ENCODE assay signal across 9 mouse cellular contexts in genomic region chr5:140292152-140292551, GRCm38 (mm10). TPM values are rescaled to one million over a fixed set of nuclear protein-coding genes. Genes with fewer than 3 reads are reported as not detected.
DNase-seq lines count a peak whose midpoint lies in the region; ATAC-seq and TF ChIP-seq lines count a peak whose summit lies in the region.
"Had no signal": no experiment of that assay in that cellular context is flagged by ENCODE, and none has a peak within 500 bp of the region (broad histone marks: within the 10 kb centered on the region; RNA-seq: fewer than 3 reads in every experiment).

No protein-coding gene starts in this region.

- intact Hi-C loops in gastrocnemius, postnatal 14 days (cut with DNase I; ENCODE audit: low total_unique reads): loop anchor here (5.0 to 10.0 kb wide), 3 partner anchors 95 to 455 kb away; no protein-coding TSS in a partner anchor

- in situ Hi-C loops in Patski (cut with MboI; ENCODE audit: low pct_unique_long_range_greater_than_20kb): loop anchor here (5.0 kb wide), 3 partner anchors 95 to 455 kb away; no protein-coding TSS in a partner anchor

- peak; percentile 88 for DNase-seq in CD4-positive, CD25-positive, alpha-beta regulatory T cell, adult 2 months (ENCODE audit: low read depth, low spot score)
- peak; percentile 10 for DNase-seq in Patski (ENCODE audit: low read depth, low spot score)
- peak; percentile 34 to 58 for DNase-seq in cerebellum, postnatal 4 days (ENCODE audit: low spot score in 2 of 2)
- peak; percentile 36 for DNase-seq in gastrocnemius, postnatal 14 days
- peak; percentile 66 to 76 for DNase-seq in kidney, postnatal 4 days
- DNase-seq in lung, postnatal 10 days: peak; percentile 61
- DNase-seq in retina, postnatal 7 days (ENCODE audit: low read depth, low spot score): peak; percentile 65

- TF ChIP-seq CTCF in Patski (IDR thresholded peaks at IDR 0.05): peak; percentile 84

- CTCF ChIA-PET in Patski (lab: Charles Lee): interaction anchor here (1.0 to 1.7 kb wide), 4 partner anchors 11 to 94 kb away, joined by 3 to 5 read pairs (median 4); no protein-coding TSS in a partner anchor

- ATAC-seq in Patski: no peak
- no peak for ATAC-seq in erythroblast, adult 5-6 weeks (replicated peaks; ENCODE audit: low FRiP score, poor library complexity, severe bottlenecking)

- no peaks in the 10 kb centered on the region for H3K27me3 ChIP-seq in Patski
- H3K27me3 ChIP-seq: limb, embryonic 12.5 days had no signal

- POLR2A ChIA-PET in Patski (lab: Charles Lee): no interaction called here

RNA-seq across cellular contexts. Expression of gene Mad1l1, which starts 29.2 kb away (rescaled TPM):
- polyA plus RNA-seq in Patski (2021): 30.0 TPM
- 10 to 100 TPM in 1 of 2 experiments, 1 to 10 TPM in 1; 9.5 to 10.2 TPM for total RNA-seq in gastrocnemius, postnatal 14 days (2021)
- total RNA-seq in erythroblast, adult 5-6 weeks (2015; ENCODE audit: low replicate concordance): 2.7 and 4.8 TPM in 2 replicates
- total RNA-seq in erythroblast, adult 5-6 weeks (2017; ENCODE audit: low replicate concordance): 22.4 and 44.6 TPM in 2 replicates

RNA-seq across cellular contexts. Expression of gene Nudt1, which starts 29.3 kb away (rescaled TPM):
- 38.0 TPM for polyA plus RNA-seq in Patski (2021)
- 1 to 10 TPM; 8.3 to 8.8 TPM for total RNA-seq in gastrocnemius, postnatal 14 days (2021)
- total RNA-seq in erythroblast, adult 5-6 weeks (2015; ENCODE audit: low replicate concordance): 10.0 and 11.7 TPM in 2 replicates
- total RNA-seq in erythroblast, adult 5-6 weeks (2017; ENCODE audit: low replicate concordance): 5.3 and 10.3 TPM in 2 replicates

RNA-seq across cellular contexts. Expression of gene Mrm2, which starts 39.5 kb away (rescaled TPM):
- polyA plus RNA-seq in Patski (2021): 13.1 TPM
- total RNA-seq in gastrocnemius, postnatal 14 days (2021): 1 to 10 TPM; 6.9 to 7.2 TPM
- 2.5 TPM in 1 of 2 replicates, not detected in the other for total RNA-seq in erythroblast, adult 5-6 weeks (2015; ENCODE audit: low replicate concordance)
- 0.42 and 1.7 TPM in 2 replicates for total RNA-seq in erythroblast, adult 5-6 weeks (2017; ENCODE audit: low replicate concordance)

Comparison
In these comparisons a context has a peak if more than half of its experiments do, and no peak if none do; other contexts are left out.
1. DNase-seq: peak in every context shown above with its lines; median percentile 88 in CD4-positive, CD25-positive, alpha-beta regulatory T cell, adult 2 months; 71 in kidney, postnatal 4 days; 65 in retina, postnatal 7 days; 61 in lung, postnatal 10 days; 46 in cerebellum, postnatal 4 days; 36 in gastrocnemius, postnatal 14 days; 10 in Patski.